Mouse (Mus musculus): ENCODE data around the gene Cyp4a12a. TPM values are rescaled to one million over a fixed set of nuclear protein-coding genes. Genes with fewer than 3 reads are reported as not detected.
A peak's percentile ranks its signal among the peaks of the same experiment; 100 is the strongest.
"Not testable (repeated sequence)": the region's sequence is repeated elsewhere in the genome, so short reads cannot be mapped to it uniquely, and the experiment has no call there.

Gene Cyp4a12a
- polyA plus RNA-seq (2016; fragmentation: Nextera tagmentation; extraction: Ambion mirVana) = not detected in 2 replicates

GRCm38 (mm10) chr4:115298746-115299145 lies at the start of gene Cyp4a12a:
Gene Cyp4a12a, plus strand, starts transcription at chr4:115299046.
- not testable (repeated sequence) for DNase-seq (ENCODE audit: low spot score); H3K9me3 ChIP-seq (replicated peaks); H3K27ac ChIP-seq (replicated peaks)

DNA sequence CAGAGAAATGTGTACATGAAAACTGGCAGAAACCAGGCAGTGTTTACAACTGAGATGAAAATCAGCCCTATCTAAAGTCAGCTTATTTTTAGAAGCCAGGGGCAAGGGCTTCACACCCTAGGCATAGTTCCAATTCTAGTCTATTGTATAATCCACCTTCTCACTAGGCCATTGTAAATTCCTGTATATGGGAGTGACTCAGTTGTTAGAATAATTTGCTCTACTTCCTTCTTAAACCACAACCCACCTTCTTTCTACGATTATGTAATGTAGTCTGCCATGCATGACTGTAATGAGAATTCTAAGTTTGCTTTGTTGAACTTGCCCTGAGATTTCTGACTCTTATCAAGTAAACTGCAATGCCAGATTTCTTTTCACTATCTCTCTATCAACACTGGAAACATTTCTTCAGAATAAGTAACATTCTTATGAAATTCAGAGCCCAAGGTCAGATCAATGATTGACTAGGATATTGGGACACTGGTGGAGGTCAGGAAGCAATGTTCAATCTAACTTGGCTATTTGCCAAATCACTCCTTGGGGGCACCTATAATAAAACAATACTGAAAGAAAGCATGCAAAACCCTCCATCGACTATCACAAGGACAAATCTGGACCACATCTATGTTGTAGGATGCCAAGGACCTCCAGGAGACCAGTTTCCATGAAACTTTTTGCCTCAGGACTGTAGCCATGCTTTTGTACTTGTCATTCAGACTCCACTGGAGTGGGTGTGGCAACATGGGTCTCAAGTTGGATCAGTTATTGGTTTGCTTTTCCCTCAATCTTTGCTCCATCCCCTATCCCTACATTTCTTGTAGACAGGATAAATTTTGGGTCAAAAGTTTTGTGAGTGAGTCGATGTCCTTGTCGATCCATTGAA lies 33.9 kb upstream of the Cyp4a12a start:
- 85% methylated on average over 3 of the region's 4 CpGs for WGBS
- DNase-seq (ENCODE audit: low spot score); H3K4me1 ChIP-seq; H3K27me3 ChIP-seq (ENCODE audit: low read depth, poor library complexity, severe bottlenecking); H3K27ac ChIP-seq (replicated peaks); H3K36me3 ChIP-seq; H3K4me3 ChIP-seq; H3K9me3 ChIP-seq (replicated peaks): not testable (repeated sequence)

More at GRCm38 (mm10) chr4:115298746-115299145, at the start of gene Cyp4a12a:
- H3K36me3 ChIP-seq; H3K4me3 ChIP-seq; H3K27me3 ChIP-seq (ENCODE audit: low read depth, poor library complexity, severe bottlenecking); H3K4me1 ChIP-seq: not testable (repeated sequence)

DNA sequence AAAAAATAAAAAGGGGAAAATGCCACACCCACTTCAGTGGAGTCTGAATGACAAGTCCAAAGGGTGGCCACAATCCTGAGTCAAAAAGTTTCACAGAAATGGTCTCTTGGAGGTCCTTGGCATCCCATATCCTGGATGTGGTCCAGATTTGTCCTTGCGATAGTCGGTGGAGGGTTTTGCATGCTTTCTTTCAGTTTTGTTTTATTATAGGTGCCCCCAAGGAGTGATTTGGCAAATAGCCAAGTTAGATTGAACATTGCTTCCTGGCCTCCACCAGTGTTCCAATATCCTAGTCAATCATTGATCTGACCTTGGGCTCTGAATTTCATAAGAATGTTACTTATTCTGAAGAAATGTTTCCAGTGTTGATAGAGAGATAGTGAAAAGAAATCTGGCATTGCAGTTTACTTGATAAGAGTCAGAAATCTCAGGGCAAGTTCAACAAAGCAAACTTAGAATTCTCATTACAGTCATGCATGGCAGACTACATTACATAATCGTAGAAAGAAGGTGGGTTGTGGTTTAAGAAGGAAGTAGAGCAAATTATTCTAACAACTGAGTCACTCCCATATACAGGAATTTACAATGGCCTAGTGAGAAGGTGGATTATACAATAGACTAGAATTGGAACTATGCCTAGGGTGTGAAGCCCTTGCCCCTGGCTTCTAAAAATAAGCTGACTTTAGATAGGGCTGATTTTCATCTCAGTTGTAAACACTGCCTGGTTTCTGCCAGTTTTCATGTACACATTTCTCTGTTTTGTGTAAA lies 20.4 kb upstream of the Cyp4a12a start:
- not testable (repeated sequence) for H3K4me1 ChIP-seq; H3K9me3 ChIP-seq (replicated peaks); H3K4me3 ChIP-seq; H3K36me3 ChIP-seq; DNase-seq (ENCODE audit: low spot score); H3K27me3 ChIP-seq (ENCODE audit: low read depth, poor library complexity, severe bottlenecking); H3K27ac ChIP-seq (replicated peaks)
- WGBS = 92% methylated on average over 2 of the region's 3 CpGs

GRCm38 (mm10) chr4:115280342-115280741 lies 18.5 kb upstream of the Cyp4a12a start:
- Histone ChIP-seq H3K27ac (replicated peaks) (peak overlapping the region; percentile 75), H3K9me3 (replicated peaks) (no peaks in the 10 kb centered on the region), H3K27me3 (ENCODE audit: low read depth, poor library complexity, severe bottlenecking) (no peaks in the 10 kb centered on the region), H3K4me3 (peak overlapping the region; percentile 58), H3K36me3 (no peaks in the 10 kb centered on the region), H3K4me1 (peaks cover 8% of the 10 kb centered on the region)
- DNase-seq (ENCODE audit: low spot score) = no peak

- H3K27me3 ChIP-seq (ENCODE audit: low read depth, poor library complexity, severe bottlenecking); H3K4me1 ChIP-seq; H3K36me3 ChIP-seq; H3K9me3 ChIP-seq (replicated peaks): not testable (repeated sequence)
- H3K27ac ChIP-seq (replicated peaks) = peak overlapping the region; percentile 75
- H3K4me3 ChIP-seq = peak overlapping the region; percentile 58
- peak; percentile 23 for DNase-seq (ENCODE audit: low spot score)
- WGBS = 13% methylated on average over 9 of the region's 10 CpGs
These were observed 18.1 kb upstream of the Cyp4a12a start for GRCm38 (mm10) chr4:115280779-115281178.

GRCm38 (mm10) chr4:115281231-115281767 lies 17.5 kb upstream of the Cyp4a12a start:
- peak overlapping the region; percentile 58 for H3K4me3 ChIP-seq
- H3K36me3 ChIP-seq; H3K9me3 ChIP-seq (replicated peaks); H3K4me1 ChIP-seq; H3K27me3 ChIP-seq (ENCODE audit: low read depth, poor library complexity, severe bottlenecking): not testable (repeated sequence)
- WGBS = 13% methylated on average over 20 of the region's 23 CpGs
- peak overlapping the region; percentile 75; the same call in 1 of the 2 replicates for H3K27ac ChIP-seq (replicated peaks)
- DNase-seq (ENCODE audit: low spot score) = peak; percentile 22

- not testable (repeated sequence) for H3K27me3 ChIP-seq (ENCODE audit: low read depth, poor library complexity, severe bottlenecking)
These were observed 26.9 kb downstream of the Cyp4a12a start for GRCm38 (mm10) chr4:115325722-115326121.

DNA sequence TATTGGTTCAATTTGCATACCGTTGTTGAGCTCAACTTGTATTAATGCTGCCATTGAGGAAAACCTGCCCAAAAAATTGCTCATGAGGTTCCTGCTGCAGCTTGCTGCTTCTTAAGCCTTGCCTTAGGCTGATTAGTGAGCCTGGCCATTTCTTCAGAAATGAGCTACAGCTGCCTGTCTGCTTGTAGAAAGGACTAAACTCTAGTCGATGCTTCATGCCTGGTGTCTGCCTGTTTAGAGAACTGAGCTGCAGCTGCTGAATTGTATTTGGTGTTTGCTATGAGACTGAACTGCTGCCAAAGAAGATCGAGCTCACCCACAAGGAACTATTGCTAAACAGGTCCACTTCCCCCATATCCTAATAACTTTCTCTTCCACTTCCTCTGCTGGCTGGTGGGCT lies 66.8 kb downstream of the Cyp4a12a start:
- DNase-seq (ENCODE audit: low spot score); H3K36me3 ChIP-seq; H3K9me3 ChIP-seq (replicated peaks); H3K27me3 ChIP-seq (ENCODE audit: low read depth, poor library complexity, severe bottlenecking); H3K4me1 ChIP-seq; H3K4me3 ChIP-seq; H3K27ac ChIP-seq (replicated peaks): not testable (repeated sequence)
- 86% methylated on average over 3 of the region's 3 CpGs for WGBS

More at GRCm38 (mm10) chr4:115325722-115326121, 26.9 kb downstream of the Cyp4a12a start:
- DNase-seq (ENCODE audit: low spot score); H3K36me3 ChIP-seq; H3K4me3 ChIP-seq; H3K4me1 ChIP-seq; H3K27ac ChIP-seq (replicated peaks); H3K9me3 ChIP-seq (replicated peaks): not testable (repeated sequence)

- not testable (repeated sequence) for H3K4me1 ChIP-seq; DNase-seq (ENCODE audit: low spot score); H3K9me3 ChIP-seq (replicated peaks); H3K27ac ChIP-seq (replicated peaks); H3K36me3 ChIP-seq; H3K4me3 ChIP-seq; H3K27me3 ChIP-seq (ENCODE audit: low read depth, poor library complexity, severe bottlenecking)
These were observed 69.2 kb downstream of the Cyp4a12a start for GRCm38 (mm10) chr4:115368067-115368466.

Other genes with a start within 250 kb of the Cyp4a12a start
- 2.7 and 5.2 TPM in 2 replicates for gene Tal1, start 242.6 kb upstream of the Cyp4a12a start, polyA plus RNA-seq (2016; fragmentation: Nextera tagmentation; extraction: Ambion mirVana)
- gene Pdzk1ip1, start 210.3 kb upstream of the Cyp4a12a start, polyA plus RNA-seq (2016; fragmentation: Nextera tagmentation; extraction: Ambion mirVana) = 7.9 and 9.5 TPM in 2 replicates
- 0.51 and 0.71 TPM in 2 replicates for gene Cyp4x1, start 164.8 kb upstream of the Cyp4a12a start, polyA plus RNA-seq (2016; fragmentation: Nextera tagmentation; extraction: Ambion mirVana)
- not detected in 2 replicates for gene Cyp4a29, start 57.0 kb upstream of the Cyp4a12a start, polyA plus RNA-seq (2016; fragmentation: Nextera tagmentation; extraction: Ambion mirVana)
- not detected in 2 replicates for gene Cyp4a12b, start 112.6 kb downstream of the Cyp4a12a start, polyA plus RNA-seq (2016; fragmentation: Nextera tagmentation; extraction: Ambion mirVana)
- not detected in 2 replicates for gene Cyp4a30b, start 153.6 kb downstream of the Cyp4a12a start, polyA plus RNA-seq (2016; fragmentation: Nextera tagmentation; extraction: Ambion mirVana)
- not detected in 2 replicates for gene Cyp4a14, start 197.1 kb downstream of the Cyp4a12a start, polyA plus RNA-seq (2016; fragmentation: Nextera tagmentation; extraction: Ambion mirVana)
- gene Cyp4a10, start 219.2 kb downstream of the Cyp4a12a start, polyA plus RNA-seq (2016; fragmentation: Nextera tagmentation; extraction: Ambion mirVana) = not detected in 2 replicates

Measured in midbrain, embryonic 10.5 days (tissue).